Mouse (Mus musculus) ES-Bruce4 (cell line): ENCODE measurements around the gene Kif13a. TPM values are rescaled to one million over a fixed set of nuclear protein-coding genes. Genes with fewer than 3 reads are reported as not detected.

ENCODE experiments used
- H3K27ac ChIP-seq: 2 replicates; pipeline ENCODE4 v1.5.1; 2012; ENCODE audit warnings: low read length, inconsistent platforms; ENCODE audit not compliant: insufficient read depth
- H3K27me3 ChIP-seq: 2 replicates; pipeline ENCODE4 v1.6.1; 2012; ENCODE audit warnings: mild to moderate bottlenecking, low read length, inconsistent platforms; ENCODE audit not compliant: control insufficient read depth, poor library complexity, insufficient read depth, severe bottlenecking
- H3K36me3 ChIP-seq: 2 replicates; pipeline ENCODE4 v1.6.1; 2012; ENCODE audit warnings: inconsistent platforms, mild to moderate bottlenecking, low read length, moderate library complexity; ENCODE audit not compliant: control insufficient read depth, poor library complexity, insufficient read depth, severe bottlenecking
- H3K4me1 ChIP-seq: one replicate; pipeline ENCODE4 v1.8.1; 2011; ENCODE audit warnings: low read length; ENCODE audit not compliant: control insufficient read depth, insufficient read depth
- H3K4me3 ChIP-seq: 2 replicates; pipeline ENCODE4 v1.5.1; 2011; ENCODE audit warnings: low read depth, mild to moderate bottlenecking, low read length
- H3K9ac ChIP-seq: 2 replicates; pipeline ENCODE4 v1.6.1; 2012; ENCODE audit warnings: low read depth, mild to moderate bottlenecking, inconsistent platforms; ENCODE audit not compliant: poor library complexity, severe bottlenecking
- H3K9me3 ChIP-seq: replicated peaks from 2 replicates; pipeline ENCODE4 v1.6.1; 2012; ENCODE audit warnings: mild to moderate bottlenecking, low read length, inconsistent platforms; ENCODE audit not compliant: control insufficient read depth, poor library complexity, insufficient read depth, severe bottlenecking
- CTCF ChIP-seq: IDR thresholded peaks from one replicate; pipeline ENCODE4 v1.8.1; 2011; ENCODE audit warnings: low read depth, low read length
- EP300 ChIP-seq: IDR thresholded peaks from 2 replicates; pipeline ENCODE4 v1.6.1; 2011; ENCODE audit warnings: low read depth, low read length; ENCODE audit not compliant: insufficient read depth
- POLR2A ChIP-seq: IDR thresholded peaks from one replicate; pipeline ENCODE4 v1.8.1; 2011; ENCODE audit warnings: low read length; ENCODE audit not compliant: insufficient read depth
- polyA plus RNA-seq: library from polyadenylated mRNA; stranded (reverse); fragments of >200 nt; gene quantifications from 2 replicates; pipeline ENCODE4 v1.2.4, GENCODE M21; 2011; ENCODE audit warnings: low read depth; ENCODE audit not compliant: missing spikeins, insufficient read depth, insufficient read length

Gene Kif13a
- polyA plus RNA-seq, 1 experiment = 41.1 TPM

DNA sequence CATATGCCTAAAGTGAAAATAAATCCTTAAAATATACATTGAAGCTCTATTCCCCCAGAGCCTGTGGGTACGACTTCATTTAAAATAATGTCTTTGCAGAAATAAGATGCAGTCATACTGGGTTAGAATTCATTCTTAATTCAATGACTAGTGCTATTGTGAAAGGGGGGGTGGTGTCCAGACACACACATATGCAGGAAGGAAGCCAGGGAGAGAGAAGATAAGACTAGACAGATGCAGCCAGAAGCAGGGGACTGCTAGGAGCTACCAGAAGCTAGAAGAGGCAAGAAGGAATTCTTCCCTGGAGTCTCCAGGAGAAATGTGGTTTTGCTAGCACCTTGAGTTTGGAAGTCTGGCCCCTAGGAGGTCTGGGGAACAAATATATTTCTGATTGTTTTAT is 2.4 kb upstream of the Kif13a start:
- Histone ChIP-seq H3K27ac (no peak overlapping the region), H3K36me3 (no peaks in the 10 kb centered on the region), H3K9ac (no peak overlapping the region), H3K27me3 (no peaks in the 10 kb centered on the region), H3K4me1 (no peaks in the 10 kb centered on the region), H3K4me3 (no peak overlapping the region), H3K9me3 (no peaks in the 10 kb centered on the region)
- TF ChIP-seq CTCF (no peak), EP300 (no peak), POLR2A (no peak)

DNA sequence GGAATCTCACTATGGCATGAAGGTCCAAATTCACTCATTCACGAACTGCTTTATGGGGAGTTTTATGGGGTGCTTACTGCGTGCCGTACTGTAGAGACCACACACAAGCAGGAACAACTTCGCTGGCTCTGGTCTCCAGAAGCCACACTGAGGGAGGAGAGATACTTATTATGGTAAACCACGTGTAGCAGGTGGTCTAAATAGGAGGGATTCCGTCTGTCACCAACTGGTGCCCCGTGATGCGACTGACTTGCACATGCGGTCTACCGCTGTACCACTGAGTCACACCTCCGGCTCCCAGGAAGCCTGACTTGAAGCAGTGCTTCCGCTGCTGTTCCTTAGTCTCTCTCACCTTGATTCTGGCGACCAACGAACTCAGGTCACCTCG is 986 bp upstream of the Kif13a start:
- peak overlapping the region; percentile 89 for H3K9ac ChIP-seq
- H3K4me3 ChIP-seq = peak overlapping the region; percentile 82
- no peaks in the 10 kb centered on the region for H3K9me3 ChIP-seq
- H3K36me3 ChIP-seq = no peaks in the 10 kb centered on the region
- no peaks in the 10 kb centered on the region for H3K27me3 ChIP-seq
- peak overlapping the region; percentile 71 for H3K27ac ChIP-seq
- TF ChIP-seq EP300 (0 out of 2 replicates have a peak, but pooled peaks have one; percentile 39), CTCF (no peak), POLR2A (no peak)
- H3K4me1 ChIP-seq = peaks cover 2% of the 10 kb centered on the region

DNA sequence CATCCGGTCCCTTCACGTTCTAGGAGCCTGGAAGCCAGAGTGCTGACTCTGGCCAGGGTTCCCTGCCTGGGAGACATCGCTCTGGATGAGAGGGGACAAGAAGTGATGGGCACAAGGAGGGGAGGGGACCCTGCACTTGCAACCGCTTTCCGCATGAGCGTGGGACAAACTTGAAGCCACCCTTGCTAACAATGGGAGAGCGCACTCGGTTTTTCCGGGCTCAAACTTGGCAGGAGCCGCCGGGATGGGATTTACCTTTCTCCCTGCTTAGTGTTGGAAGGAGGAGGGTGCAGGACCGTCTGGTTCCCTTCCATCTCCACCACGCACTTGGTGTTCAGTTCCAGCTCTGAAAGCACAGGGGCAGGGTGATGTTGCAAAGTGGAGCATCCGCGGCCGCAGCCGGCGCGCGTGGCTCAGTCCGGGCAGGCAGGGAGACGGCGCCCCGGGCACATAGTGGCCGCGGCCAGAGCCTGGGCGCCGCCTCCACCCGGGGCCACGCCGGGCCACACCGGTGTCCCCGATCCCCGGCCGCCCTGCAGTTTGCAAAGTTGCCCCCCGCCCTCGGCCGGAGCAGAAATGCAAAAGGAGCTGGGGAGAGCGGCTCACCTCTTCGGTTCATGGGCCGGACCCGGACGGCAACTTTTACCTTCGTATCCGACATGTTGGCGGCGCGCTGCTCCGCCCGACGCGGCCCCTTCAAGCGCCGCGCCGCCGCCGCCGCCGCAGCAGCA is 541 bp downstream of the Kif13a start:
- H3K27ac ChIP-seq = peak overlapping the region; percentile 42; the same call in 1 of the 2 replicates
- H3K36me3 ChIP-seq = no peaks in the 10 kb centered on the region
- H3K27me3 ChIP-seq = no peaks in the 10 kb centered on the region
- H3K4me1 ChIP-seq = peaks cover 2% of the 10 kb centered on the region
- H3K9ac ChIP-seq = peak overlapping the region; percentile 89
- H3K4me3 ChIP-seq = peak overlapping the region; percentile 99
- H3K9me3 ChIP-seq = no peaks in the 10 kb centered on the region
- TF ChIP-seq POLR2A (no peak), EP300 (no peak), CTCF (no peak)

DNA sequence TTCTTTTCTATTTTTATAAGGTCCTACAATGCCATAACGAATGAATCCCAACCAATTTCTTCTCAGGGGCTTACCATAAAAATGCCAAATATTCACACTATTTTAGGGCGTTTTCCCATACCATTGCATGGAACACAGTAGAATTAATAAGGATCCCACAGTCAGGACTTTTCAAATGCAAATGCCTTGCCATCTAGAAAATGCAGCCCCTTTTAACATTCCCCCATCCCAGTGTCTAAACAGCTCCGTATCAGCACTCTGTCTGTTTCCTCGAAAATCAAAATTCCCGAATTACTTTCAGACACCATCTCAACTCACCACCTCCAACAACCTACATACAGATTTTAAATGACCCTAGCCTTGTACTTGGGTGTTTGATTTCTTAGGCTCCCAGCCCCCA is 1.3 kb downstream of the Kif13a start:
- Histone ChIP-seq H3K4me3 (peak overlapping the region; percentile 99; the same call in 1 of the 2 replicates), H3K9me3 (no peaks in the 10 kb centered on the region), H3K27ac (0 out of 2 replicates have a peak overlapping the region, but pooled peaks have one; percentile 42), H3K27me3 (no peaks in the 10 kb centered on the region), H3K9ac (peak overlapping the region; percentile 89), H3K4me1 (peaks cover 2% of the 10 kb centered on the region), H3K36me3 (no peaks in the 10 kb centered on the region)
- TF ChIP-seq EP300 (no peak), POLR2A (no peak), CTCF (no peak)

DNA sequence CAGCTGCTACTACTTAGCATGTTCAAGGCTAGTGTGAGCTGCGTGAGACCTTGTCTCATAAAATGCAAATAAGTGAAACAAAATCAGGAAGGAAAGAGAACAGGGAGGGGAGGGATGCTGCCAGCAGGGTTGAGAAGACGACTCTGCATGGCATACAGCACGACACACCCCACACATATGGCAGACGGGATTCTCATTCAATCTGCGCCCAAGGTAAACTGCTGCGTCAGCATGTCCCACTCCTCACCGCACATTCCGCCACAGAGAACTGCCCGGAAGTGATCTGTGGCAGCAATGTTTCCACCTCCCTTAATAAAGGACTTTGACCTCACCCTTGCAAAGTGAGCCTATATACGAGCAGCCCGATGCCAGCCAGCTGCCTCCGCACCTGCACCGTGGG is 4.0 kb downstream of the Kif13a start:
- H3K36me3 ChIP-seq = no peaks in the 10 kb centered on the region
- H3K27me3 ChIP-seq = no peaks in the 10 kb centered on the region
- 0 out of 2 replicates have a peak overlapping the region, but pooled peaks have one; percentile 14 for H3K4me3 ChIP-seq
- no peak overlapping the region for H3K27ac ChIP-seq
- H3K9me3 ChIP-seq = no peaks in the 10 kb centered on the region
- TF ChIP-seq POLR2A (no peak), EP300 (no peak), CTCF (no peak)
- H3K4me1 ChIP-seq = peaks cover 2% of the 10 kb centered on the region
- H3K9ac ChIP-seq = 0 out of 2 replicates have a peak overlapping the region, but pooled peaks have one; percentile 3

DNA sequence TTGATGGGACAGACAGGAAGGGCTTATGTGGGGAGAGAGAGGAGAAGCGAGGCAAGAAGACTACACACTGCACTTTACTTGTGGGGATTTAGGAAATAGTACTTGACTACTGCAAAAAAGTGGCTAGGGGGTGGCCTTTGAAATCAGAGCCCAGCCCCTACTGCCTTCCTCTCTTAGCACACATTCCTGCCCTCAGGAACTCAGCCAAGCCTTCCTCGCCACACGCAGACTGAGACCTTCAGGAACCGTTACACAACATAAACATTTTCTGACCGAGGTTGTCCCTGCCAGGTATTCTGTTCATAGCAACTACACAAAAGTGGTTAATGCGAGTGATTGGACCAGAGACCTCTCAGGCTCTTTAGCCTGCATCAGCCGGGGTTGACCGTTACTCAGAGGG is 8.1 kb downstream of the Kif13a start:
- Histone ChIP-seq H3K4me3 (no peak overlapping the region), H3K9me3 (no peaks in the 10 kb centered on the region), H3K9ac (no peak overlapping the region), H3K36me3 (no peaks in the 10 kb centered on the region), H3K27me3 (no peaks in the 10 kb centered on the region), H3K4me1 (no peaks in the 10 kb centered on the region), H3K27ac (no peak overlapping the region)
- TF ChIP-seq POLR2A (no peak), EP300 (no peak), CTCF (no peak)
